In the genomic region with DNA sequence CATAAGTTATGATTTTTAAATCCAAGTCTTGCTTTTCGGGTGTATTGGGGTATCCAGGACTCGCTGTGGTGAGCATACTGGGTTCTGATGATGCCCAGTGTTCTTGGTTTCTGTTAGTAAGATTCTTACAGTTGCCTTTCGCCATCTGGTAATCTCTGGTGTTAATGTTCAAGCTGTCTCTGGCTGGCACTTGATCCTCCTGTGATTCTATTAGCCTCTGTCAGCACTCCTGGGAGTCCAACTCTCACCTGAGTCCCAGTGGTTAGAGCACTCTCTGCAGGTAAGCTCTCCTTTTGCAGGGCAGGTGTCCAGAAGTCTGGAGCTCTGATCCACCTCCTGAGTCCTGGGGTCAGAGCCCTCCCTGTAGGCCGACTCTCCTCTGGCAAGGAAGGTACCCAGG, we compare ENCODE assay signal across 19 mouse cellular contexts. TPM values are rescaled to one million over a fixed set of nuclear protein-coding genes. Genes with fewer than 3 reads are reported as not detected.
"Had no signal": no experiment of that assay in that cellular context is flagged by ENCODE, and none has a peak within 500 bp of the region (broad histone marks: within the 10 kb centered on the region; RNA-seq: fewer than 3 reads in every experiment).

No protein-coding gene starts in this region.

RNA-seq across cellular contexts. Expression of a gene that starts 16.6 kb away (rescaled TPM):
- polyA plus RNA-seq: cerebellum, adult 2 months; cortical plate, adult 2 months; embryonic facial prominence, embryonic 10.5 days; embryonic facial prominence, embryonic 11.5 days; embryonic facial prominence, embryonic 12.5 days; embryonic facial prominence, embryonic 13.5 days; embryonic facial prominence, embryonic 15.5 days; erythroblast, embryonic 14.5 days; forebrain, embryonic 10.5 days; forebrain, embryonic 11.5 days; forebrain, embryonic 12.5 days; forebrain, embryonic 13.5 days; forebrain, embryonic 14.5 days; forebrain, embryonic 15.5 days; forebrain, embryonic 16.5 days; forebrain, postnatal 0 days; frontal cortex, adult 2 months; gonadal fat pad, adult 2 months had no signal

RNA-seq across cellular contexts. Expression of a gene that starts 49.9 kb away (rescaled TPM):
- polyA plus RNA-seq: cerebellum, adult 2 months; cortical plate, adult 2 months; embryonic facial prominence, embryonic 10.5 days; embryonic facial prominence, embryonic 11.5 days; embryonic facial prominence, embryonic 12.5 days; embryonic facial prominence, embryonic 13.5 days; embryonic facial prominence, embryonic 14.5 days; embryonic facial prominence, embryonic 15.5 days; erythroblast, embryonic 14.5 days; forebrain, embryonic 10.5 days; forebrain, embryonic 11.5 days; forebrain, embryonic 12.5 days; forebrain, embryonic 13.5 days; forebrain, embryonic 14.5 days; forebrain, embryonic 15.5 days; forebrain, embryonic 16.5 days; forebrain, postnatal 0 days; frontal cortex, adult 2 months; gonadal fat pad, adult 2 months had no signal
